12 mouse cellular contexts compared by ENCODE assay signal in the genomic region with DNA sequence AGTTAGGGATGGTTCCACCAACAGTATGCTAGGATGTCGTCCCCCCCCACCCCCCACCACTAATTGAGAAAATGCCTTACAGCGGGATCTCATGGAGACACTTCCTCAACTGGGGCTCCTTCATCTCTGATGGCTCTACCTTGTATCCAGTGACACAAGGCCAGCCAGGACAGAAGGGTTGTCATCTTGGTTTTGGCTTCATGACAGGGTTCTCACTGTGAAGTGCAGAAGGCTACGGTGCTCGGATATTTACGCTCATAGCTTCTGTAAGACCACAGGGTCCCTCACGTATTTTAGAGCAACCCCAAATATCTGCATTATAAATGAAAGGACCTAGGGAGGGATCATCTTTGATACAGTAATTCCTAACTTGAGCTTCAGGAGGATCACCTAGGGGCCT.
DNase-seq lines count a peak whose midpoint lies in the region.
"Had no signal": no experiment of that assay in that cellular context is flagged by ENCODE, and none has a peak within 500 bp of the region (broad histone marks: within the 10 kb centered on the region; RNA-seq: fewer than 3 reads in every experiment).

No protein-coding gene starts in this region.

- DNase-seq in cerebellum, adult 9-10 months: peak; percentile 35
- DNase-seq in cerebellum, adult 18-20 months: no peak
- DNase-seq in cerebellum, postnatal 14 days: peak; percentile 24 to 61
- no peak for DNase-seq in cerebellum, postnatal 4 days (ENCODE audit: low spot score in 2 of 2)
- DNase-seq in brain, adult 2 months (ENCODE audit: low read depth, low spot score): peak; percentile 49
- DNase-seq: adrenal gland, postnatal 10 days; adrenal gland, postnatal 25 days; B cell, adult 2 months; cerebellum, adult 11-12 months; cerebellum, adult 8-10 months; cerebellum, postnatal 36 days; forebrain, postnatal 0 days had no signal

Comparison
In these comparisons a context has a peak if more than half of its experiments do, and no peak if none do; other contexts are left out.
1. DNase-seq: peak in cerebellum, adult 9-10 months (single experiment), cerebellum, postnatal 14 days (2 of 2) and brain, adult 2 months (single experiment); none in cerebellum, adult 18-20 months (0 of 2) and cerebellum, postnatal 4 days (0 of 2).